Mouse (Mus musculus) limb, embryonic 15.5 days (tissue): Measurements from ENCODE around the gene Smpdl3b. TPM values are rescaled to one million over a fixed set of nuclear protein-coding genes. Genes with fewer than 3 reads are reported as not detected.
"Not testable (repeated sequence)": the region's sequence is repeated elsewhere in the genome, so short reads cannot be mapped to it uniquely, and the experiment has no call there.

Source experiments
- ATAC-seq: fragments of 200-750 bp; cut with Nextera tagmentation; 2 replicates; pipeline ENCODE4 v1.8.0; 2017; ENCODE audit warnings: low read depth, moderate TSS enrichment; ENCODE audit not compliant: insufficient number of reproducible peaks, low FRiP score, low TSS enrichment
- H3K27ac ChIP-seq: fragments of 300-500 bp; sonication (generic); 2 replicates; pipeline ENCODE4 v1.5.1; 2015; ENCODE audit warnings: moderate library complexity, mild to moderate bottlenecking, inconsistent platforms
- H3K27me3 ChIP-seq: fragments of 300-500 bp; sonication (generic); 2 replicates; pipeline ENCODE4 v1.6.1; 2015; ENCODE audit warnings: inconsistent platforms
- H3K36me3 ChIP-seq: fragments of 300-500 bp; sonication (generic); 2 replicates; pipeline ENCODE4 v1.6.1; 2015; ENCODE audit warnings: inconsistent platforms
- H3K4me1 ChIP-seq: fragments of 300-500 bp; sonication (generic); 2 replicates; pipeline ENCODE4 v1.6.1; 2015; ENCODE audit warnings: inconsistent platforms
- H3K4me2 ChIP-seq: fragments of 300-500 bp; sonication (generic); 2 replicates; pipeline ENCODE4 v1.6.1; 2015; ENCODE audit warnings: mild to moderate bottlenecking, inconsistent platforms
- H3K4me3 ChIP-seq: fragments of 300-500 bp; sonication (generic); 2 replicates; pipeline ENCODE4 v1.5.1; 2015; ENCODE audit warnings: mild to moderate bottlenecking, inconsistent platforms
- H3K9ac ChIP-seq: fragments of 300-500 bp; sonication (generic); 2 replicates; pipeline ENCODE4 v1.6.1; 2015; ENCODE audit warnings: inconsistent platforms
- H3K9me3 ChIP-seq: fragments of 300-500 bp; sonication (generic); 2 replicates; pipeline ENCODE4 v1.6.1; 2016; ENCODE audit warnings: inconsistent platforms
- WGBS: fragments of 180-500 bp; shearing (Covaris S2); methylation state at CpG from one replicate; pipeline ENCODE4 v1.1.7; 2015; 5-methylcytosine and 5-hydroxymethylcytosine counted together
- polyA plus RNA-seq: library from polyadenylated mRNA; unstranded; fragments of >200 nt; fragmentation: Nextera tagmentation; extraction: Ambion mirVana; gene quantifications from 2 replicates; pipeline ENCODE4 v1.2.1, GENCODE M21; 2015

Smpdl3b gene
- polyA plus RNA-seq: 7.8 and 7.9 TPM in 2 replicates

DNA sequence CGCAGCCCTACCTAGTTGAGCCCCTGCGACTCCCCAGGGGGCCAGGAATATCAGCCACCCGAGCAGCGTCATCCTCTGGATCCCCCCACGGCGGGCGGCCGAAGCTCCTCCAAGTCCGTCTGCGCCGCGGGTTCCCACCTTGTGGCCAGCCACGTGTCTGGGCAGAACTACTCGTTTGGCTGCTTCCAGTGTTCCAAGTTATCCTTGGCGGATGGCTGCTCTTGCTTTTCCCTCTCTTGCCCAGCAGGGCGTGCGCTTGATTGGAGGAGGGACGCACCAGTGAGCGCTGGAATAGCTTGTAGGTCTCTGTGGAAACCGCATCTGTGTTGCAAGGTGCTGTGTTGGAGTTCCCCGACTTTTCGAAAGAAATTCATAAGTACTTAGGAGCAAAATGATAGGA, at the start of gene Smpdl3b:
Gene Smpdl3b, minus strand, starts transcription at position 279 of the 400 bp plus-strand sequence.
- no peaks in the 10 kb centered on the region for H3K9me3 ChIP-seq
- peak within 1 kb of the TSS; percentile 47 for H3K4me3 ChIP-seq
- under 1% methylated on average over 22 of the region's 22 CpGs for WGBS
- peaks cover 11% of the 10 kb centered on the region; the same call in 1 of the 2 replicates for H3K27me3 ChIP-seq
- peaks cover 9% of the 10 kb centered on the region for H3K4me1 ChIP-seq
- H3K27ac ChIP-seq: no peak within 1 kb of the TSS
- H3K9ac ChIP-seq: peak within 1 kb of the TSS; percentile 42; the same call in 1 of the 2 replicates
- H3K4me2 ChIP-seq: peak within 1 kb of the TSS; percentile 90
- H3K36me3 ChIP-seq: no peaks in the 10 kb centered on the region
- ATAC-seq: peak; percentile 91

DNA sequence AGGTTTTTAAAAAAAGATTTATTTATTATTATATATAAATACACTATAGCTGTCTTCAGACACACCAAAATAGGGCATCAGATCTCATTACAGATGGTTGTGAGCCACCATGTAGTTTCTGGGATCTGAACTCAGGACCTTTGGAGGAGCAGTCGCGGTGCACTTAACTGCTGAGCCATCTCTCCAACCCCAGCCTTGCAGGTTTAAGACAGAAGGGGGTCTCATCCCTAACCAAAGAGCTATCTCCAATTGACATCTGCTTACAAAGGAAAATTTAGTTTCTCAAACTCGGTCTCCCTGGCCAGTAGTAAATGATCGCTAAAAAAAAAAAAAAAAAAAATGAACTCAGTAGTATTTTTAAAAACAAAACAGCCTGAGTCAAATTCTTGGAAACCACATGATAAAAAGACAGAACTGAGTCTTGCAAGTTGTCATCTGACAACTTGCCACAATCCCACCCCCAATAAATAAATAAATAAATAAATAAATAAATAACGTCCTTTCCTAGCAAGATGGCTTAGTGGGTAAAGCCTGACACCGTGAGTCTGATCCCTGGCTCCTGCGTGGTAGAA, 49.7 kb upstream of the Smpdl3b start:
- Histone ChIP-seq H3K4me3 (no peak overlapping the region), H3K27ac (no peak overlapping the region), H3K4me1 (no peaks in the 10 kb centered on the region), H3K36me3 (no peaks in the 10 kb centered on the region), H3K27me3 (no peaks in the 10 kb centered on the region), H3K9ac (no peak overlapping the region), H3K4me2 (no peak overlapping the region), H3K9me3 (no peaks in the 10 kb centered on the region)
- no peak for ATAC-seq
- 85% methylated on average over 7 of the region's 7 CpGs for WGBS

DNA sequence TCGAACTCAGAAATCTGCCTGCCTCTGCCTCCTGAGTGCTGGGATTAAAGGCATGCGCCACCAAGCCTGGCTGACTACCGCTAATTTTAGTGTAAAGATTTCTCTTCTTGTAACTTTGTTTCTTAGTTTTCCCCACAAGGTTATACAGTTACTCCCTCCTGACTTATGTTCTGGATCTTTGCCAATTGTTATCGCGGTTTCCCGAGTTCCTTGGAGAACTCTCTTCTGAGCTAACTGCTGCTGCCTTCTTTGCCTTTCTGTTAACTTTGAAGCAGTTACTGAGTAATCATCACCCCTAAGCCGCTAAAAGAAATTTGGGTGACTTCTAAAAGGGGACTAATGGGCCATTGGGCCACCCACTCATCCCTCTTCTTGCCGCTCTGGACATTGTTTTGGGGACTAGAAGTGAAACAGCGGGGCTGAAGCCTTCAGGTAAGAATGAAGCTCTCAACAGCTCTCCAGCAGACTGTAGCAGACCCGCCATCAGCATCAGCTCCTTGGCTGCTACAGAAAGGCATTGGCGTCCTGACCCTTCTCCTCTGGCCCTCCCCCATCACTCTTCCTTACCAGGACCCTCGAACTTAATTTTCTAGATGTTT, 48.6 kb upstream of the Smpdl3b start:
- ATAC-seq: no peak
- Histone ChIP-seq H3K36me3 (no peaks in the 10 kb centered on the region), H3K4me1 (no peaks in the 10 kb centered on the region), H3K9ac (no peak overlapping the region), H3K4me3 (no peak overlapping the region), H3K9me3 (no peaks in the 10 kb centered on the region), H3K4me2 (no peak overlapping the region), H3K27me3 (no peaks in the 10 kb centered on the region), H3K27ac (no peak overlapping the region)
- WGBS: 75% methylated on average over 12 of the region's 12 CpGs

DNA sequence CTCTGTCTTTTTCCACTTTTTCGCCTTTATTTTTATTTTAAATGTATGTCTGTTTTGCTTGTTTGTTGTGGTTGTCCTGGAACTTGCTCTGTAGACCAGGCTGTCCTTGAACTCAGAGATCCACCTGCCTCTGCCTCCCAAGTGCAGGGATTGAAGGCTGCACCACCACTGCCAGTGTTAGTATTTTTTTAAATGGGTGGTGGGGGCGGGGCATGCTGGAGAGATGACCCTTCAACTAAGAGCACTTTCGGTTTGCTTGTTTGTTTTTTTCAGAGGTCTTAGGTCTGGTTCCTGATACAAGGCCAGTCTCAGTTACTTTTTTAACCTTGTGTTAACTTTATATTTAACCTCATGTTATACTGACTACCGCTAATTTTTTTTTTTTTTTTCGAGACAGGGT, 48.1 kb upstream of the Smpdl3b start:
- no peak overlapping the region for H3K9ac ChIP-seq
- WGBS: 82% methylated on average over 5 of the region's 5 CpGs
- no peak for ATAC-seq
- H3K27ac ChIP-seq: no peak overlapping the region
- no peak overlapping the region for H3K4me2 ChIP-seq
- no peaks in the 10 kb centered on the region for H3K4me1 ChIP-seq
- H3K27me3 ChIP-seq: no peaks in the 10 kb centered on the region
- no peaks in the 10 kb centered on the region for H3K36me3 ChIP-seq
- H3K9me3 ChIP-seq: no peaks in the 10 kb centered on the region
- H3K4me3 ChIP-seq: no peak overlapping the region

DNA sequence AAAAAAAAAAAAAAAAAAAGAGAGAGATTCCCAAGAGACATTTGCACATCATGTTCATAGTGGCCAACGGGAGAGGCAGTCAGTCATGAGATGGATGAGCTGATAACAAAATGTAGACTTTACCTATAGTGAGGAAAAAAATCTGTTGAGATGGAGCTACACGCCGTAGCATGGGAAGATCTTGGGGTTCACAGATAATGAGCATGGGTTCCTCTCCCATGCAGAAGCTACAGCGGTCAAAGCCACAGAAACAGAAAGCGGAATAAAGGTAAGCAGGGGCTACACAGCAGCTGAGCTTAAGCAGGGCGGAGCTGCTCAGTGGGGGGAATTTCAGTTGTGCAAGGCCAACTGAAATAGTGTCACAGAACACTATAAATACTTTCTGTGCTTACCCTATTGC, 47.3 kb upstream of the Smpdl3b start:
- Histone ChIP-seq H3K27ac (no peak overlapping the region), H3K4me1 (no peaks in the 10 kb centered on the region), H3K36me3 (no peaks in the 10 kb centered on the region), H3K4me3 (no peak overlapping the region), H3K4me2 (no peak overlapping the region), H3K9me3 (no peaks in the 10 kb centered on the region), H3K9ac (no peak overlapping the region), H3K27me3 (no peaks in the 10 kb centered on the region)
- ATAC-seq: no peak
- 90% methylated on average over 6 of the region's 6 CpGs for WGBS

DNA sequence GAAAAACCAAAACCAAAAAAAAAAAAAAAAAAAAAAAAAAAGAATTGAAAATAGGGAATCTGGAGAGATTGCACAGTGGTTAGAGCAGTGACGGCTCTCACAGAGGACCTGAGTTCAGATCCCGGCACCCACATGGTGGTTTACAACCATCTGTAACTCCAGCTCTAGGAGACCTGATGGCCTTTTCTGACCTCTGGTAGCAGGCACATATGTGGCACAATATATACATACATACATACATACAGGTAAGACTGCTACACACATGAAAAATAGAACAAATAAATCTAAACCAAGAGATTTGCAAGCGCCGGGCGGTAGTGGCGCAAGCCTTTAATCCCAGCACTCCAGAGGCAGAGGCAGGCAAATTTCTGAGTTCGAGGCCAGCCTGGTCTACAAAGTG, 46.8 kb upstream of the Smpdl3b start:
- no peak overlapping the region for H3K9ac ChIP-seq
- H3K27me3 ChIP-seq: no peaks in the 10 kb centered on the region
- H3K4me3 ChIP-seq: no peak overlapping the region
- no peak overlapping the region for H3K27ac ChIP-seq
- no peaks in the 10 kb centered on the region for H3K9me3 ChIP-seq
- 97% methylated on average over 7 of the region's 7 CpGs for WGBS
- no peak overlapping the region for H3K4me2 ChIP-seq
- H3K36me3 ChIP-seq: no peaks in the 10 kb centered on the region
- no peak for ATAC-seq
- H3K4me1 ChIP-seq: no peaks in the 10 kb centered on the region

DNA sequence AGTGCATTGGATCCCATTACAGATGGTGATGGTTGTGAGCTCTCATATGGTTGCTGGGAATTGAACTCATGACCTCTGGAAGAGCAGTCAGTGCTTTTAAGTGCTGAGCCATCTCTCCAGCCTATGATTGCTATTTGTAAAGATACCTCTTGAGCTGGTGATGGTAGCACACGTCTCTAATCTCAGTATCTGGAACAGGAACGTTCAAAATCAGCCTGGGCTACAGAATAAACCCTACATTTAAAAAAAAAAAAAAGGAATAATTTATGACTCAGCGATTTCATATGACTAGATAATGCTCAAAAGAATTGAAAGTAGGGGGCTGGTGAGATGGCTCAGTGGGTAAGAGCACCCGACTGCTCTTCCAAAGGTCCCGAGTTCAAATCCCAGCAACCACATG, 46.2 kb upstream of the Smpdl3b start:
- H3K4me2 ChIP-seq: no peak overlapping the region
- WGBS: 89% methylated on average over 5 of the region's 5 CpGs
- no peaks in the 10 kb centered on the region for H3K9me3 ChIP-seq
- no peaks in the 10 kb centered on the region for H3K36me3 ChIP-seq
- H3K4me3 ChIP-seq: no peak overlapping the region
- no peaks in the 10 kb centered on the region for H3K4me1 ChIP-seq
- H3K27me3 ChIP-seq: no peaks in the 10 kb centered on the region
- no peak overlapping the region for H3K27ac ChIP-seq
- no peak for ATAC-seq
- H3K9ac ChIP-seq: no peak overlapping the region

DNA sequence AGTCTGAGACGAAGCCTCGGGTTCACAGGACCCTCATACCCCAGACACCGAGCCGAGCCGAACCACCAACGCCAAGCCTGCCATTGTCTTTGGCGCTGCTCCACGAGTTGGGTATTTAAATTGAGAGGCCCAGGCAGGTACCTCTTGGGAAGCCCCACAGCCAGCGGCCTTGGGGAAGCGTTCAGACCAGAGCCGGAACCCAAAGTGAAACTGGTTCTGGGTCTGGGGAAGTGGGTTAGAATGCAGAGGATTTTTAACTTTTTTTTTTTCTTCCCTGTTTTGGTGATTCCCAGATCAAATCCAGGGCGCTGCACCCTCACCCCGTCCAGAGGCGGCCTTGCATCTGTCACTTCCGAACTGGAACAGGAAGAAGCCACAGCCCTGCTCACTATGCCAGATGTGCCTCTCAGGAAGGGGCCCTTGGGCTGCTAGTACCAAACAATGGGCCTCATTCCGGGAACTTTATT, 45.2 kb upstream of the Smpdl3b start:
- 57% methylated on average over 16 of the region's 16 CpGs for WGBS
- Histone ChIP-seq H3K27me3 (no peaks in the 10 kb centered on the region), H3K4me3 (no peak overlapping the region), H3K36me3 (no peaks in the 10 kb centered on the region), H3K4me1 (no peaks in the 10 kb centered on the region), H3K27ac (peak overlapping the region; percentile 4; the same call in 1 of the 2 replicates), H3K9me3 (no peaks in the 10 kb centered on the region), H3K9ac (no peak overlapping the region), H3K4me2 (no peak overlapping the region)
- ATAC-seq: no peak

DNA sequence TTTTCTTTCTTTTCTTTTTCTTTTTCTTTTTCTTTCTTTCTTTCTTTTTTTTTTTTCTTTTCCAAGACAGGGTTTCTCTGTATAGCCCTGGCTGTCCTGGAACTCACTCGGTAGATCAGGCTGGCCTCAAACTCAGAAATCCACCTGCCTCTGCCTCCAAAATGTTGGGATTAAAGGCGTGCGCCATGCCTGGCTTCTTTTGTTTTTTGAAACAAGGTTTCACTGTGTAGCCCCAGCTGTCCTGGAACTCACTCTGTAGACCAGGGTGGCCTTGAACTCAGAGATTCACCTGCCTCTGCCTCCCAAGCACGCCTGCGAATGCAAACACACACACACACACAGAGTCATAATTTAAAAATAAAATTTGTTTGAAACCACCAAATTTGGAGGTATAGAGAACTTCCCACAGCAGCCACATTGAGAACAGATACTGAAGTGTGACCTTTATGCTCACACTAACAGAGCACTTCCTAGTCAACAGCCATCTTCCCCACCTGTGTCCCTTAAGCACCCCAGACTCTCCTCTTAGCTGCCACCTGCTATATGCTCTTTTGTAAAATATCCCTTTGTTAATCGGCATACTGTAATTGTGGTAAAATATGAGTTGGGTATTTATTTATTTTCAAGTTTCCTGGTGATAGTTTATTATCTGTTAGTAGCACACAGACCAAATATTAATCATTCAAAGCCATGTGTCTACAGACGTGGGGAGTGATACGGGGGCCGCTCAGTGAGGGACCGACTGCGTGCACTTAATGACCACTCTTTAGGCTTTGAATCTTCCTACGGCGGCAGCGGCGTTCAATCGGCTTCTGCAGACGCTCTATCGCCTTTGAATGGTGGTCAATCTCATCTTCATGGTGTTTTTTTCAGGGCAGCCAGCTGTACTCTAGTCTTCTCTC, 44.4 kb upstream of the Smpdl3b start:
- no peak overlapping the region for H3K4me3 ChIP-seq
- no peak overlapping the region for H3K4me2 ChIP-seq
- 85% methylated on average over 18 of the region's 18 CpGs for WGBS
- no peaks in the 10 kb centered on the region for H3K36me3 ChIP-seq
- no peaks in the 10 kb centered on the region; the same call in 1 of the 2 replicates for H3K27me3 ChIP-seq
- no peaks in the 10 kb centered on the region for H3K9me3 ChIP-seq
- no peak overlapping the region for H3K9ac ChIP-seq
- ATAC-seq: no peak
- H3K27ac ChIP-seq: peak overlapping the region; percentile 4; the same call in 1 of the 2 replicates
- H3K4me1 ChIP-seq: no peaks in the 10 kb centered on the region

DNA sequence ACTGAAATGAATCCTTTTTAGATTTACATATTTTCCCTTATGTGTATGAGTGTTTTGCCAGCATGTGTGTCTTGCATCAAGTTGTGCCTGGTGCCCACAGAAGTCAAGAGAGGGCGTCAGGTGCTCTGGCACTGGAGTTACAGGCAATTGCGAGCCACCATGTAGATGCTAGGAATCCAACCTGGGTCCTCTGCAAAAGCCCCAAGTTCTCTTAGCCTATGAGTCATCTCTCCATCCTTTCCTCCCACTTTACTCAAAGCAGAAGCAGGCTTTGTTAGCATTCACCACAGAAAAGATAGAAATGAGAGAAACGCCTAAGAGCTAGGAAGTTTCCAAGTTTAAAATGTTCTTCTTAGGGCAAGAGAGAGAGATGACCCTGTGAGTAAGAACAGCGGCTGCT, 42.8 kb upstream of the Smpdl3b start:
- no peak overlapping the region for H3K4me2 ChIP-seq
- H3K9ac ChIP-seq: no peak overlapping the region
- no peak overlapping the region for H3K27ac ChIP-seq
- 88% methylated on average over 4 of the region's 4 CpGs for WGBS
- H3K4me3 ChIP-seq: no peak overlapping the region
- no peaks in the 10 kb centered on the region for H3K36me3 ChIP-seq
- no peak for ATAC-seq
- H3K4me1 ChIP-seq: peaks cover 3% of the 10 kb centered on the region
- H3K27me3 ChIP-seq: peaks cover 10% of the 10 kb centered on the region
- no peaks in the 10 kb centered on the region for H3K9me3 ChIP-seq

DNA sequence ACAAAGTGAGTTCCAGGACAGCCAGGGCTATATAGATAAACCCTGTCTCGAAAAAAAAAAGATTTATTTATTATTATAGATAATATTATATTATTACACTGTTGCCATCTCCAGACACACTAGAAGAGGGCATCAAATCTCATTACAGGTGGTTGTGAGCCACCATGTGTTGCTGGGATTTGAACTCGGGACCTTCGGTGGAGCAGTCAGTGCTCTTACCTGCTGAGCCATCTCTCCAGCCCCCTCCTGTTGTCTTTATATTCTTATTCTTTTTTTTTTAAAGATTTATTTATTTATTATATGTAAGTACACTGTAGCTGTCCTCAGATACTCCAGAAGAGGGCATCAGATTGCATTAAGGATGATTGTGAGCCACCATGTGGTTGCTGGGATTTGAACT, 41.6 kb upstream of the Smpdl3b start:
- WGBS: 79% methylated on average over 3 of the region's 3 CpGs
- not testable (repeated sequence) for H3K4me2 ChIP-seq

DNA sequence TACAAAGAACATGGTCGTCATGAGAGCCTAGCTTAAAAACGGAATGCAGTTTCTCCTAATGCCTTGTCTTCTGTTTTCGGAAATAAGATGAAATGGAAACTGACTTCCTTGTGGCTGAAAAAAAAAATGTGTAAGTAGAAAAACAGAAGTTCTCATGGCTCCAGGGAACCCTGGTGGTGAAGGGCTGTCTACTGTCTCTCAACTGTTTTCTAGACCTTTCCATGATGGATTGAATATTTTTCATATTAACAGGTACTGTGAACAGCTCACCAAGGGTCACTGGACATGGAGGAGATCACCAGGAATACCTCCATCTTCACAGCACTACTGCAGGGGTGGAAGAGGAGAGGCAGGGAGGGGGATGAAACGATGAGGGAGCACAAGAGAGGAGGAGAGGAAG, 41.0 kb upstream of the Smpdl3b start:
- no peak overlapping the region for H3K4me3 ChIP-seq
- peaks cover 20% of the 10 kb centered on the region for H3K27me3 ChIP-seq
- no peak overlapping the region for H3K4me2 ChIP-seq
- ATAC-seq: no peak
- H3K9me3 ChIP-seq: no peaks in the 10 kb centered on the region
- H3K4me1 ChIP-seq: peaks cover 3% of the 10 kb centered on the region
- H3K9ac ChIP-seq: no peak overlapping the region
- no peak overlapping the region for H3K27ac ChIP-seq
- no peaks in the 10 kb centered on the region for H3K36me3 ChIP-seq
- 57% methylated on average over 4 of the region's 4 CpGs for WGBS

More for the DNA sequence above, 41.6 kb upstream of the Smpdl3b start:
- not testable (repeated sequence) for H3K4me1 ChIP-seq, H3K9me3 ChIP-seq, ATAC-seq, H3K27ac ChIP-seq, H3K4me3 ChIP-seq, H3K9ac ChIP-seq, H3K36me3 ChIP-seq
- H3K27me3 ChIP-seq: peaks cover 20% of the 10 kb centered on the region
